Mouse (Mus musculus) liver, embryonic 13.5 days (tissue): ENCODE data around the gene Ckb. TPM values are rescaled to one million over a fixed set of nuclear protein-coding genes. Genes with fewer than 3 reads are reported as not detected.

ENCODE experiments used
- ATAC-seq: fragments of 200-750 bp; cut with Nextera tagmentation; 2 replicates; pipeline ENCODE4 v1.8.0; 2017; ENCODE audit warnings: low read depth, mild to moderate bottlenecking, moderate number of reproducible peaks, moderate library complexity
- DNase-seq: peaks from one replicate; pipeline ENCODE4 v3.0.0; 2022
- H3K27ac ChIP-seq: fragments of 300-500 bp; sonication (generic); 2 replicates; pipeline ENCODE4 v1.5.1; 2015; ENCODE audit warnings: moderate library complexity, mild to moderate bottlenecking, inconsistent platforms
- H3K27me3 ChIP-seq: fragments of 300-500 bp; sonication (generic); 2 replicates; pipeline ENCODE4 v1.6.1; 2015; ENCODE audit warnings: mild to moderate bottlenecking, inconsistent platforms
- H3K36me3 ChIP-seq: fragments of 300-500 bp; sonication (generic); 2 replicates; pipeline ENCODE4 v1.6.1; 2015; ENCODE audit warnings: mild to moderate bottlenecking, inconsistent platforms
- H3K4me1 ChIP-seq: fragments of 300-500 bp; sonication (generic); replicated peaks from 2 replicates; pipeline ENCODE4 v1.6.1; 2015; ENCODE audit warnings: inconsistent platforms
- H3K4me2 ChIP-seq: fragments of 300-500 bp; sonication (generic); 2 replicates; pipeline ENCODE4 v1.6.1; 2015; ENCODE audit warnings: inconsistent platforms, mild to moderate bottlenecking, moderate library complexity
- H3K4me3 ChIP-seq: fragments of 300-500 bp; sonication (generic); replicated peaks from 2 replicates; pipeline ENCODE4 v1.5.1; 2015; ENCODE audit warnings: mild to moderate bottlenecking, inconsistent platforms
- H3K9ac ChIP-seq: fragments of 300-500 bp; sonication (generic); 2 replicates; pipeline ENCODE4 v1.6.1; 2015; ENCODE audit warnings: mild to moderate bottlenecking, inconsistent platforms
- H3K9me3 ChIP-seq: fragments of 300-500 bp; sonication (generic); replicated peaks from 2 replicates; pipeline ENCODE4 v1.6.1; 2016; ENCODE audit warnings: inconsistent platforms
- WGBS: fragments of 180-500 bp; shearing (Covaris S2); methylation state at CpG from one replicate; pipeline ENCODE4 v1.1.7; 2015; ENCODE audit not compliant: insufficient replicate concordance; 5-methylcytosine and 5-hydroxymethylcytosine counted together
- polyA plus RNA-seq: library from polyadenylated mRNA; unstranded; fragments of >200 nt; fragmentation: Nextera tagmentation; extraction: Ambion mirVana; gene quantifications from 2 replicates; pipeline ENCODE4 v1.2.1, GENCODE M21; 2015

Ckb gene
- polyA plus RNA-seq, 1 experiment from 2014 or later = 45.1 TPM

GRCm38 (mm10) chr12:111677882-111678669 lies 5.9 kb upstream of the Ckb start, which contains the start of gene Trmt61a:
Gene Trmt61a, plus strand, starts transcription at chr12:111678105.
- WGBS = under 1% methylated on average over 51 of the region's 51 CpGs
- H3K9ac ChIP-seq = peak within 1 kb of the TSS; percentile 84
- no peaks in the 10 kb centered on the region for H3K9me3 ChIP-seq
- DNase-seq (peak; percentile 83), ATAC-seq (peak; percentile 82)
- H3K27me3 ChIP-seq = peaks cover 29% of the 10 kb centered on the region
- peaks cover 44% of the 10 kb centered on the region for H3K4me1 ChIP-seq
- H3K27ac ChIP-seq = peak within 1 kb of the TSS; percentile 86
- peaks cover 36% of the 10 kb centered on the region for H3K36me3 ChIP-seq
- H3K4me2 ChIP-seq = peak within 1 kb of the TSS; percentile 90
- H3K4me3 ChIP-seq = peak within 1 kb of the TSS; percentile 89

DNA sequence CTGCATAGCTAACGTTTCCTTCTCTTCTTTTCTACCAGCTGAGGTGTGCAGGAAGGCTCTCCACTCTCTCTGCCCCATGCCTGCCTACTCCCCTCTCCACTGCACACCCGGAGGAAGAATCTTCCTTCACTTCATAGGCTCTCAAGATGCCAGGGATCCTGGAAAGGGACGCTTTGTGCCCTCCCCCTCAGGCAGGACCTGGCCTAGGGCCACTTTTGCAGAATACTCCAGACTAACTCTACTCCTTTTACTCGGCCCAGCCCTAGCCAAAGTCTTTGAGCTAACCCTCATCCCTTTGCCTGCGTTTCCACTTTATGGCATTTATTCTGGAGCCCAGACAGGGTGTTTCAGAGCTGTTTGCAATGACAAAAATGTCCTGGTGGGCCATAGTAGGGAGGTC lies 5.3 kb upstream of the Ckb start:
- WGBS = 32% methylated on average over 5 of the region's 5 CpGs
- peaks cover 36% of the 10 kb centered on the region for H3K27me3 ChIP-seq
- ATAC-seq (peak; percentile 10; the same call in 1 of the 2 replicates), DNase-seq (no peak)
- peak overlapping the region; percentile 84 for H3K9ac ChIP-seq
- peaks cover 43% of the 10 kb centered on the region for H3K4me1 ChIP-seq
- H3K36me3 ChIP-seq = peaks cover 29% of the 10 kb centered on the region
- no peaks in the 10 kb centered on the region for H3K9me3 ChIP-seq
- H3K4me3 ChIP-seq = peak overlapping the region; percentile 89
- peak overlapping the region; percentile 90 for H3K4me2 ChIP-seq
- H3K27ac ChIP-seq = peak overlapping the region; percentile 86

DNA sequence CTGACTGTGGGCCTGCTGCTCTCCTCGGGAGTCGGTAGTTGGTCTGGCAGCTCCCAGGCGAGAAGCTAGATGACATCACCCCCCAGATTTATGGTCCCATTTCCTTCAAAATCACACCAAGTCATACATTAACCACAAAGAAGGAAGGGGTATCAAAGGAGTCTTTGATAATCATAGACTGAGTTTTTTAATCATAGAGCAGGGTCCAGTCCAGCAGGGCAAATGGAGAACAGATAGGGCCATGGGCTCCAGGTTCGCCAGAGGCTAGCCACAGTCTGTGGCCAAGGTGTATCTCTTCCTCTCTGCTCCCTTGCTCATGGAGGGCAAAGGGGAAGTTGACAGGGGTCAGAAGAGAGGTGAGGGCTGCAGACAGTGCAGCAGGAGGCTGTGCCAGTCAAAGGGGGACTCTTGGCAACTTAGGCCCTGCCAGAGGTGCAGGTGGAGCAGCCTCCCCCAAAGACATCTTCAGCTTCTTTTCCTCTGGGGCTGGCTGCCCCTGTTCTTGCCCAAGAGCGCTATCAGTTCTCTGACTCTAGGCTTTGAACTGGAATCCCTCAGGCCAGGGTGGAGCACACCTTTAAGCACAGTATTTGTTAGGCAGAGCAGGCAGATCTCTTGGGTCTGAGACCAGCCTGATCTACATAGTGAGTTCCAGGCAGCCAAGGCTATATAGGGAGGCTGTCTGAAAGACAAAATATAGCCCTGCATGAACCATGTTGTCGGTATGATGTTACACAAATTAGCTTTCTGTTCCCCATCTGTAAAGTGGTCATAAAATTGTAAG lies 3.9 kb upstream of the Ckb start:
- H3K27ac ChIP-seq = no peak overlapping the region
- DNase-seq (no peak), ATAC-seq (no peak)
- 56% methylated on average over 6 of the region's 6 CpGs for WGBS
- no peak overlapping the region for H3K4me2 ChIP-seq
- peaks cover 15% of the 10 kb centered on the region for H3K36me3 ChIP-seq
- no peak overlapping the region for H3K4me3 ChIP-seq
- H3K27me3 ChIP-seq = peaks cover 50% of the 10 kb centered on the region
- H3K9ac ChIP-seq = no peak overlapping the region
- H3K4me1 ChIP-seq = peaks cover 53% of the 10 kb centered on the region
- H3K9me3 ChIP-seq = no peaks in the 10 kb centered on the region

- Histone ChIP-seq H3K27me3 (peaks cover 60% of the 10 kb centered on the region), H3K4me2 (no peak overlapping the region), H3K9me3 (no peaks in the 10 kb centered on the region), H3K4me1 (peaks cover 60% of the 10 kb centered on the region), H3K9ac (no peak overlapping the region), H3K4me3 (no peak overlapping the region), H3K27ac (no peak overlapping the region), H3K36me3 (peaks cover 4% of the 10 kb centered on the region; the same call in 1 of the 2 replicates)
- DNase-seq (no peak), ATAC-seq (no peak)
- WGBS = 9% methylated on average over 2 of the region's 2 CpGs
Measured at GRCm38 (mm10) chr12:111674850-111675486, 2.8 kb upstream of the Ckb start.

DNA sequence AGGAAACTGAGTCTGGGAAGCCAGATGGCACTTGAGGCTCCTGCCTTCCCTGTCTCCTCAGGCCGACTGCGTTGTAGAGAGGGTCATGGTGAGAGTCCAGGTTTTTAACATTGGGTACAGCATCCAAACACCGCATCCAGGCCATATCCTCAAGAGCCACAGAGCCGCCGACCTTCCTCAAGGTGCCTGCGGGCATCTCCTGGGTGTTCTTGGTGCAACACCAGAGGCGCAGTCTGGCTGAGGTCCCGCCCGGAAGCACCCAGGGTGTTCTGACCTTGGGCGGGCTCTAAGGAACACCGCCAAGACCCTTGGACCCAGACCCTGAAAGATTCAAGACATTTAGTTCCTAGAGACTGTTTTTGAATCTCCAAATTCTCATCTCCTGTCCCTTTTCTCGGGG lies 443 bp upstream of the Ckb start:
- H3K27ac ChIP-seq = no peak overlapping the region
- ATAC-seq (no peak), DNase-seq (no peak)
- H3K4me1 ChIP-seq = peaks cover 62% of the 10 kb centered on the region
- peaks cover 75% of the 10 kb centered on the region for H3K27me3 ChIP-seq
- peak overlapping the region; percentile 54 for H3K4me3 ChIP-seq
- H3K36me3 ChIP-seq = no peaks in the 10 kb centered on the region
- 17% methylated on average over 12 of the region's 12 CpGs for WGBS
- no peak overlapping the region for H3K9ac ChIP-seq
- H3K4me2 ChIP-seq = peak overlapping the region; percentile 69
- H3K9me3 ChIP-seq = no peaks in the 10 kb centered on the region

DNA sequence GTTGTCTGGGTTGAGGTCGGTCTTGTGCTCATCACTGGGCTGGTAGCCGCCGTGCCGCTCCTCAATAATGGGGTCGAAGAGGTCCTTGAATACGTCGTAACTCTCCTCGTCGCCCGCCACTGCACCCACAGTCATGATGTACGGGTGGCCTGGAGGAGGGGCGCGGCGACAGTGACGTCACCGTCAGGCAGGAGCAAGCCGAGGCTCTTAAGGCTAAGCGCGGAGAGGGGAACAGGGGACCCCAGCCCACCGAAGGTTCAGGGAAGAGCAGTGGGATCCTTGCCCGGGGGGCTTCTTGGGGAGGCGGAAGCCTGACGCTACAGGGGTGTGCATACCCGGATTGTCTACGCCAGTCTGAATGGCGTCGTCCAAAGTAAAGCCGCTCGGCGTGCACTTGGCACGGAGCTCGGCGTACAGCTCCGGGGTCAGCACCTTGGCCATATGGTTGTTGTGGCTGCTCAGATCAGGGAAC lies 671 bp downstream of the Ckb start:
- Histone ChIP-seq H3K9ac (peak overlapping the region; percentile 41), H3K9me3 (no peaks in the 10 kb centered on the region), H3K4me1 (peaks cover 55% of the 10 kb centered on the region), H3K4me2 (peak overlapping the region; percentile 69), H3K27me3 (peaks cover 75% of the 10 kb centered on the region), H3K27ac (no peak overlapping the region), H3K4me3 (peak overlapping the region; percentile 54), H3K36me3 (no peaks in the 10 kb centered on the region)
- DNase-seq (no peak), ATAC-seq (no peak)
- WGBS = 1% methylated on average over 34 of the region's 34 CpGs

- ATAC-seq (no peak), DNase-seq (no peak)
- H3K9ac ChIP-seq = peak overlapping the region; percentile 17; the same call in 1 of the 2 replicates
Measured at GRCm38 (mm10) chr12:111670976-111671375, 1.2 kb downstream of the Ckb start.

DNA sequence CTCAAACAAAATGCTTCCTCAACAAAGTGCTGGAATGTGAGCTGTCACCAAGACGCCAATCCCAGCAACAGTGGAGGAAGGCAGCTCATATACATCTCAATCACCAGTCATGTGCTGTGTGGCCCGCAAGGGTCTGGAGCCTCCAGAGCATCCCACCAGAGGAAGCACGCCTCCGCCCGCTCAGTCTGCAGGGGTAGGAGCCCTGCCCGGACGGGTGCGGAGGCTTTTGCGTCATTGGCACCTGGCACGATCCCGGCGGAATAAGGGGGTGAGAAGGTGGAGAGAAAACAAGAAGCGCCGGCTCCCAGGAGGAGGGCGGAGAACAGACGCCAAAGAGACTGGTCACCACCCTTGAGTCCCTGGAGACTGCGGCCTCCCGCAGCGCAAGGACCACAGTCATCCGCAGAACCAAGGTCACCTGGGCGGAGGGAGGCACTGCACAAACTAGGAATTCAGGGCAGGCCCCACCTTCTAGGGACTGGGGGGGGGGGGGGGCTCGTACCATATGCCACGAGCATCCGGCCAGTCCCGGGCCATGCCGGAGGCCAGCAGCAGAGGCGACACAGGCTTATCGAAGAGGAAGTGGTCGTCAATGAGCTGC lies 1.7 kb downstream of the Ckb start:
- DNase-seq = no peak
- H3K4me2 ChIP-seq = peak overlapping the region; percentile 69
- no peak overlapping the region; the same call in 1 of the 2 replicates for H3K9ac ChIP-seq
- no peak for ATAC-seq
- H3K4me1 ChIP-seq = peaks cover 49% of the 10 kb centered on the region
- H3K27ac ChIP-seq = no peak overlapping the region
- peaks cover 69% of the 10 kb centered on the region for H3K27me3 ChIP-seq
- no peaks in the 10 kb centered on the region for H3K36me3 ChIP-seq
- H3K4me3 ChIP-seq = peak overlapping the region; percentile 54
- H3K9me3 ChIP-seq = no peaks in the 10 kb centered on the region
- 11% methylated on average over 29 of the region's 29 CpGs for WGBS

More at GRCm38 (mm10) chr12:111670976-111671375, 1.2 kb downstream of the Ckb start:
- Histone ChIP-seq H3K9me3 (no peaks in the 10 kb centered on the region), H3K27ac (no peak overlapping the region), H3K4me3 (peak overlapping the region; percentile 54), H3K4me2 (peak overlapping the region; percentile 69), H3K4me1 (peaks cover 52% of the 10 kb centered on the region), H3K36me3 (no peaks in the 10 kb centered on the region), H3K27me3 (peaks cover 72% of the 10 kb centered on the region)
- 1% methylated on average over 35 of the region's 35 CpGs for WGBS

DNA sequence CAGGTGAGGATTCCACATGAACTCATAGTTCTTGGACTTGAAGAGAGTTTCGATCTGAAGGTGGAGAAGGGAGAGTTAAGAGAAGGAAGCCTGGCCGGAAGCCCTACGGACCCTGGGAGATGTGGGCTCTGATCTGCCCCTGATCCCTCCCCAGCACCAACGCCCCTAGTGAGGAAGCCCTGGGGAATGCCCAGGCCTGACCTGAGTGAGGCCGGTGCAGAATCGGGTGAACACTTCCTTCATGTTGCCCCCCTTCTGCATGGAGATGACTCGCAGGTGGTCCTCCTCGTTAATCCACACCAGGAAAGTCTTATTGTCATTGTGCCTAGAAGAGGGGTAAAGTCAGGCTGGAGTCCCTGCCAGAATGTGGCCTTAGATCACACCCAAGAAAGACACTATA lies 2.2 kb downstream of the Ckb start:
- no peaks in the 10 kb centered on the region for H3K9me3 ChIP-seq
- peaks cover 63% of the 10 kb centered on the region for H3K27me3 ChIP-seq
- ATAC-seq = no peak
- DNase-seq = no peak
- H3K27ac ChIP-seq = no peak overlapping the region
- no peak overlapping the region for H3K9ac ChIP-seq
- H3K36me3 ChIP-seq = no peaks in the 10 kb centered on the region
- H3K4me1 ChIP-seq = peaks cover 45% of the 10 kb centered on the region
- 56% methylated on average over 8 of the region's 8 CpGs for WGBS
- H3K4me2 ChIP-seq = no peak overlapping the region
- H3K4me3 ChIP-seq = 0 out of 2 replicates have a peak overlapping the region, but pooled peaks have one; percentile 54

GRCm38 (mm10) chr12:111669000-111669788 lies 2.9 kb downstream of the Ckb start:
- peaks cover 45% of the 10 kb centered on the region for H3K4me1 ChIP-seq
- ATAC-seq (peak; percentile 17; the same call in 1 of the 2 replicates), DNase-seq (no peak)
- no peaks in the 10 kb centered on the region for H3K9me3 ChIP-seq
- H3K36me3 ChIP-seq = peaks cover under 1% of the 10 kb centered on the region; the same call in 1 of the 2 replicates
- 57% methylated on average over 23 of the region's 23 CpGs for WGBS
- H3K4me3 ChIP-seq = no peak overlapping the region
- peak overlapping the region; percentile 74 for H3K27ac ChIP-seq
- no peak overlapping the region for H3K9ac ChIP-seq
- peaks cover 57% of the 10 kb centered on the region for H3K27me3 ChIP-seq
- H3K4me2 ChIP-seq = peak overlapping the region; percentile 62
